Mouse (Mus musculus) hindbrain, embryonic 16.5 days (tissue): ENCODE data around the gene Atxn2. TPM values are rescaled to one million over a fixed set of nuclear protein-coding genes. Genes with fewer than 3 reads are reported as not detected.

Experiments
- ATAC-seq: fragments of 200-750 bp; cut with Nextera tagmentation; 2 replicates; pipeline ENCODE4 v1.8.0; 2017; ENCODE audit warnings: moderate TSS enrichment, moderate library complexity
- H3K27ac ChIP-seq: fragments of 300-500 bp; sonication (generic); 2 replicates; pipeline ENCODE4 v1.5.1; 2014; ENCODE audit warnings: low read depth, mild to moderate bottlenecking, control low read depth, low read length, moderate library complexity
- H3K27me3 ChIP-seq: fragments of 300-500 bp; sonication (generic); replicated peaks from 2 replicates; pipeline ENCODE4 v1.6.1; 2014; ENCODE audit warnings: low read length; ENCODE audit not compliant: control insufficient read depth, insufficient read depth
- H3K36me3 ChIP-seq: fragments of 300-500 bp; sonication (generic); 2 replicates; pipeline ENCODE4 v1.6.1; 2014; ENCODE audit warnings: mild to moderate bottlenecking, low read length, moderate library complexity, mixed read lengths; ENCODE audit not compliant: control insufficient read depth, insufficient read depth
- H3K4me1 ChIP-seq: fragments of 300-500 bp; sonication (generic); 2 replicates; pipeline ENCODE4 v1.6.1; 2014; ENCODE audit warnings: low read depth, low read length; ENCODE audit not compliant: control insufficient read depth, insufficient read depth
- H3K4me2 ChIP-seq: fragments of 300-500 bp; sonication (generic); 2 replicates; pipeline ENCODE4 v1.6.1; 2014; ENCODE audit warnings: mild to moderate bottlenecking, low read length, control low read depth, moderate library complexity
- H3K4me3 ChIP-seq: fragments of 300-500 bp; sonication (generic); 2 replicates; pipeline ENCODE4 v1.5.1; 2014; ENCODE audit warnings: mild to moderate bottlenecking, low read length, control low read depth, moderate library complexity
- H3K9ac ChIP-seq: fragments of 300-500 bp; sonication (generic); 2 replicates; pipeline ENCODE4 v1.6.1; 2014; ENCODE audit warnings: low read depth, mild to moderate bottlenecking, control low read depth, low read length, moderate library complexity
- H3K9me3 ChIP-seq: fragments of 300-500 bp; sonication (generic); 2 replicates; pipeline ENCODE4 v1.6.1; 2014; ENCODE audit warnings: mild to moderate bottlenecking, low read length, moderate library complexity; ENCODE audit not compliant: control insufficient read depth
- WGBS: fragments of 180-500 bp; shearing (Covaris S2); extraction: QIAGEN DNeasy Blood & Tissue Kit; methylation state at CpG from one replicate; pipeline ENCODE4 v1.1.7; 2014; 5-methylcytosine and 5-hydroxymethylcytosine counted together
- polyA plus RNA-seq: library from polyadenylated mRNA; unstranded; fragments of >200 nt; fragmentation: Nextera tagmentation; extraction: Ambion mirVana; gene quantifications from 2 replicates; pipeline ENCODE4 v1.2.1, GENCODE M21; 2015

The Atxn2 gene
- polyA plus RNA-seq, 1 experiment from 2014 or later = 53.9 TPM

DNA sequence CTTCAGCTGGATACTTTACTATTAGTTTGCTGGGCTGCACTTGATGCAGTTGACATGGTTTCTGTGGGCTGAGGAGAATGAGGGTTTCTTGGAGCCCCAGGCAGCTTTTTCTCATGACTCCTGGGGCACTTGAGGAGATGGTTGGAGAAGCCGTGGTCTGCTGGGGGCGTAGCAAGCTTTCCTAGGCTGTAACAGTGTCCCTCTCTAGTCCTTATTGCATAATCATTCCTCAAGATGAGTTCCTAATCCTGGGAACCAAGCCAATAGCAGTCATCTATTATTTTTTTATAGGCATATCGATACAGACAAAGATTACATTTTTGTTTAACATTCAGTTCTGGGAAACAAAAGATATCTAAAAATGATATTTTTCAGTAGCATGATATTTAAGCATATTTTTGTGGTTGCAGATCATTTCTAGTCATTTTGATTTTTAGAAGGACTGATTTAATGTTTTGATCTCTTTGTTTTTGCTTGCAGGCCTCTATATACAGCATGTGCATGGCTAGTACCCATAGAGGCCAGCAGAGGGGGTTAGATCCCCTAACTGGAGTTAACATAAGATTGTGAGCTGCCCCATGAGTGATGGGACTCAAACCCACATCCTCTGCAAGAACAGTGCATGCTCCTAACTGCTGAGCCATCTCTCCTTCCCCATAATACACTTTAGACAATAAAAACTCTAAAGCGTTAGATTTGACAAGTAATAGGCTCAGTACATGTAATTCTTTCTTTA lies 55.1 kb downstream of the Atxn2 start:
- no peak overlapping the region for H3K4me3 ChIP-seq
- H3K27me3 ChIP-seq = no peaks in the 10 kb centered on the region
- H3K9ac ChIP-seq = no peak overlapping the region
- no peaks in the 10 kb centered on the region for H3K36me3 ChIP-seq
- WGBS = 83% methylated on average over 4 of the region's 4 CpGs
- no peaks in the 10 kb centered on the region for H3K4me1 ChIP-seq
- no peak overlapping the region for H3K4me2 ChIP-seq
- H3K9me3 ChIP-seq = no peaks in the 10 kb centered on the region
- H3K27ac ChIP-seq = no peak overlapping the region
- ATAC-seq = no peak

- H3K9me3 ChIP-seq = no peaks in the 10 kb centered on the region
- no peak overlapping the region for H3K4me3 ChIP-seq
- WGBS = 72% methylated on average over 2 of the region's 2 CpGs
- H3K36me3 ChIP-seq = peaks cover 2% of the 10 kb centered on the region; the same call in 1 of the 2 replicates
- no peaks in the 10 kb centered on the region for H3K27me3 ChIP-seq
- no peaks in the 10 kb centered on the region for H3K4me1 ChIP-seq
- no peak overlapping the region for H3K27ac ChIP-seq
- H3K9ac ChIP-seq = no peak overlapping the region
- H3K4me2 ChIP-seq = no peak overlapping the region
- no peak for ATAC-seq
These were observed 56.4 kb downstream of the Atxn2 start for GRCm38 (mm10) chr5:121767564-121767963.

DNA sequence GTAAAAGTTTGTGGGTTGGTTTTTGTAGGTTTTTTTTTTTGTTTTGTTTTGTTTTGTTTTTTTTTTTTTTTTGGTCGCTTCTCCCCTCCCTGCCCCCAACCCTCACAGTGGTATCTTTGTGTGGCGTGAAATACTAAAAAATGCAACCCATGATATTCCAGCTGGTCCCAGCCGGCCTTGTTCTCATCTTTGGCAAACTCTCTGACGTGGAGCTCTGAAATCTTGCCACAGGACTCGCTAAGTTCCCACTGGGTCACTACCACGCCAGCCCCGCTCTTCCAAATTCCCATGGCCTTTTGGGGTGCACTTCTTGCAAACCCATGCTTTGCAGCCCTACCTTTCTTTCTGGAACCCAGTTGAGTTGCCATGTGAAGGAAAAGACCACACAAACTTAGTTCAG lies 58.7 kb downstream of the Atxn2 start:
- Histone ChIP-seq H3K9me3 (no peaks in the 10 kb centered on the region), H3K36me3 (peaks cover 7% of the 10 kb centered on the region; the same call in 1 of the 2 replicates), H3K4me3 (no peak overlapping the region), H3K4me1 (no peaks in the 10 kb centered on the region), H3K27ac (no peak overlapping the region), H3K9ac (no peak overlapping the region), H3K27me3 (no peaks in the 10 kb centered on the region), H3K4me2 (no peak overlapping the region)
- ATAC-seq = no peak
- WGBS = 77% methylated on average over 7 of the region's 7 CpGs

- no peak overlapping the region for H3K9ac ChIP-seq
- WGBS = 94% methylated on average over 3 of the region's 3 CpGs
- H3K4me3 ChIP-seq = no peak overlapping the region
- H3K27ac ChIP-seq = no peak overlapping the region
- no peaks in the 10 kb centered on the region for H3K4me1 ChIP-seq
- ATAC-seq = no peak
- H3K36me3 ChIP-seq = peaks cover 7% of the 10 kb centered on the region; the same call in 1 of the 2 replicates
- H3K9me3 ChIP-seq = no peaks in the 10 kb centered on the region
- H3K4me2 ChIP-seq = no peak overlapping the region
- H3K27me3 ChIP-seq = no peaks in the 10 kb centered on the region
These were observed 60.5 kb downstream of the Atxn2 start for GRCm38 (mm10) chr5:121771611-121772010.

DNA sequence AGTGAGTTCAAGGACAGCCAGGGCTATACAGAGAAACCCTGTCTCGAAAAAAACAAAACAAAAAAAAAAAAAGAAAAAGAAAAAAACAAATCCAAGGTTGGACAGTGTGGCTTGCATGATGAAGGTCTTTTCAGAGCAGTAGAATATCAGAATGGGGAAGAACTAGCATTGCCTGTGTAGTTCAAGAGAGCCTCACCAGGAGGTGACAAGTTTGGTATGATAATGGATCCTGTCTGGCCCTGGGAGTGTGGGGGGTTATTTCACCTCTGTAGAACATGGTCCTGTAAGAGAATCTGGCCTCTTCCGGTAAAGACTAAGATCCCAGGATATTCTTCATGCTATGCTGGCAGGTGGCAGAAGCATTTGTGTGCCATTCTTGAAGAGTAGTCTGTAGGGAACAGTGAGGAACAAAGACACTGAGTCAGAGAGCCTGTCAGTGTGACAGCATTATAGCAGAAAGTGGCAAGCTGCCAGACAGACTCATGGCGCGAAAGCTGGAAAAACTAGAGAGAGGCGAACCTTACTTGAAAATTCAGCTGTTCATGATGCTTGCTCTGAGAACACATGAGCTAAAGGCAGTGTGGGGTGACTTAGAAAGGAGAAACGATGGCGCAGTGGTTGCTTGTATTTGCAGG lies 67.5 kb downstream of the Atxn2 start:
- WGBS = 42% methylated on average over 7 of the region's 7 CpGs
- no peak overlapping the region for H3K4me2 ChIP-seq
- H3K36me3 ChIP-seq = peaks cover 10% of the 10 kb centered on the region; the same call in 1 of the 2 replicates
- H3K4me1 ChIP-seq = peaks cover under 1% of the 10 kb centered on the region; the same call in 1 of the 2 replicates
- H3K27ac ChIP-seq = no peak overlapping the region
- no peaks in the 10 kb centered on the region for H3K9me3 ChIP-seq
- no peak overlapping the region for H3K4me3 ChIP-seq
- H3K9ac ChIP-seq = no peak overlapping the region
- peak; percentile 45; the same call in 1 of the 2 replicates for ATAC-seq
- H3K27me3 ChIP-seq = no peaks in the 10 kb centered on the region

DNA sequence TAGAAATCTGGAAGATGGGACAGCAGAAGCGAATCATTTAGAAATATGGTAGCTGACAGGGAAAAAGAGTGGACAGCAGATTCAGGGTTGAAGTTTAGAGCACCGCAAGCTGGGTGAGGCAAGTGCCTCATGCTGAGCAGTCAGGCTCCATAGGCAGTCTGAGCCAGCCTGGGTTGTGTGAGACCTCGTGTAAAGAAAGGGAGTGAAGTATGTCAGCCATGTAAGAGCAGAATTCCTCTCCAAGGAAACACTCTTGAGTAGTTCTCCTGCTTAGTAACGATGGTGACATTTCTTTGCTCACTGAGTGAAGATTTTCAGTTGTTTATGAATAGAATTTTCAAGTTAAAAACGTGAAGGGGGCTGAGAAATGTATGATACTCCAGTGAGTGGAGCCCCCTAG lies 69.0 kb downstream of the Atxn2 start:
- H3K4me2 ChIP-seq = no peak overlapping the region
- no peak overlapping the region for H3K27ac ChIP-seq

GRCm38 (mm10) chr5:121782467-121782866 lies 71.3 kb downstream of the Atxn2 start:
- WGBS = 43% methylated on average over 4 of the region's 4 CpGs
- Histone ChIP-seq H3K9me3 (no peaks in the 10 kb centered on the region), H3K27ac (no peak overlapping the region), H3K4me2 (no peak overlapping the region), H3K9ac (no peak overlapping the region), H3K4me3 (no peak overlapping the region), H3K36me3 (peaks cover 24% of the 10 kb centered on the region), H3K4me1 (peaks cover 8% of the 10 kb centered on the region), H3K27me3 (no peaks in the 10 kb centered on the region)
- no peak for ATAC-seq

More for the DNA sequence above, 69.0 kb downstream of the Atxn2 start:
- Histone ChIP-seq H3K27me3 (no peaks in the 10 kb centered on the region), H3K36me3 (peaks cover 10% of the 10 kb centered on the region), H3K4me3 (no peak overlapping the region), H3K9ac (no peak overlapping the region), H3K9me3 (no peaks in the 10 kb centered on the region), H3K4me1 (peaks cover 8% of the 10 kb centered on the region)
- WGBS = 73% methylated on average over 5 of the region's 5 CpGs
- ATAC-seq = no peak

GRCm38 (mm10) chr5:121783862-121784500 lies 72.8 kb downstream of the Atxn2 start:
- WGBS = 50% methylated on average over 10 of the region's 10 CpGs
- H3K36me3 ChIP-seq = peaks cover 21% of the 10 kb centered on the region

DNA sequence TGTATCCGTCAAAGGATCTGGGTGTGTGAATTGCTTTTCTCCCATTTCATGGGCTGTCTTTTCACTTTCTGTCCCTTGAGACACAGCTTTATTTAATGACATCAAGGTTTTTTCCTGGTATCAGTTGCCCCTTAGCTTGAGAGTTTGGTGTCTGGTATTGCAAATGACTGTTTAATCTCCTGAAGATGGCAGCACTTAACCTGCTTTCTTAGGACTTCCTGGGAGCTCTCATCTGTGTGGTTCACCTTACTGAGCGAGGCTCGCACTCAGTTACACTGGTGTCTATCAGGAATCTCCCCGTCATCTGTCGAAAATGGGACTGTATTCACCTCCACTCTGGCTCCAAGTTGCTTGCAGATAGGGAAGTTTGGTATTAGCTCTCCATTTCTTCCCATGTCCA lies 79.9 kb downstream of the Atxn2 start:
- H3K36me3 ChIP-seq = peaks cover 15% of the 10 kb centered on the region

More at GRCm38 (mm10) chr5:121783862-121784500, 72.8 kb downstream of the Atxn2 start:
- no peak overlapping the region for H3K9ac ChIP-seq
- H3K4me2 ChIP-seq = no peak overlapping the region; the same call in 1 of the 2 replicates
- no peaks in the 10 kb centered on the region for H3K9me3 ChIP-seq
- peak overlapping the region; percentile 52 for H3K27ac ChIP-seq
- H3K4me1 ChIP-seq = peaks cover 8% of the 10 kb centered on the region
- H3K27me3 ChIP-seq = no peaks in the 10 kb centered on the region
- 0 out of 2 replicates have a peak, but pooled peaks have one; percentile 64 for ATAC-seq
- no peak overlapping the region for H3K4me3 ChIP-seq

More for the DNA sequence above, 79.9 kb downstream of the Atxn2 start:
- WGBS = 87% methylated on average over 5 of the region's 5 CpGs
- Histone ChIP-seq H3K27ac (no peak overlapping the region), H3K9ac (no peak overlapping the region), H3K27me3 (no peaks in the 10 kb centered on the region), H3K4me1 (no peaks in the 10 kb centered on the region), H3K4me3 (no peak overlapping the region), H3K9me3 (no peaks in the 10 kb centered on the region), H3K4me2 (no peak overlapping the region)
- no peak for ATAC-seq
